Mouse (Mus musculus) MEL (cell line): Measurements from ENCODE around the gene Msantd4. TPM values are rescaled to one million over a fixed set of nuclear protein-coding genes. Genes with fewer than 3 reads are reported as not detected.

Experiments used
- DNase-seq: peaks from one replicate; pipeline ENCODE4 v3.0.0; 2011; ENCODE audit warnings: low read depth, low spot score
- H3K27ac ChIP-seq: 2 replicates; pipeline ENCODE4 v1.5.1; 2012; ENCODE audit warnings: low read depth, mild to moderate bottlenecking, control low read depth, low read length, moderate library complexity; ENCODE audit not compliant: control insufficient read depth
- H3K27me3 ChIP-seq, 2 experiments: fragments of 150-350 bp in 1 of 2; sonication (generic) in 1 of 2; 2 replicates each; pipeline ENCODE4 v1.6.1; 2012; ENCODE audit warnings: low read length in 2 of 2, mild to moderate bottlenecking in 2 of 2, improper control_type of control experiment in 1 of 2, moderate library complexity in 1 of 2; ENCODE audit not compliant: insufficient read depth in 2 of 2, control insufficient read depth in 1 of 2
- H3K36me3 ChIP-seq, 2 experiments: 2 replicates each; pipeline ENCODE4 v1.6.1; 2012 to 2014; ENCODE audit warnings: low read length in 2 of 2, improper control_type of control experiment in 1 of 2, inconsistent platforms in 1 of 2, mild to moderate bottlenecking in 1 of 2; ENCODE audit not compliant: insufficient read depth in 2 of 2, control insufficient read depth in 1 of 2
- H3K4me1 ChIP-seq, 2 experiments: fragments of 150-350 bp in 1 of 2; sonication (generic) in 1 of 2; 2 replicates each; pipeline ENCODE4 v1.6.1; 2012; ENCODE audit warnings: low read length in 2 of 2, improper control_type of control experiment in 1 of 2, mild to moderate bottlenecking in 1 of 2; ENCODE audit not compliant: insufficient read depth in 2 of 2, control insufficient read depth in 1 of 2
- H3K4me3 ChIP-seq, 2 experiments: fragments of 150-350 bp in 1 of 2; sonication (generic) in 1 of 2; 2 replicates each; pipeline ENCODE4 v1.5.1; 2012; ENCODE audit warnings: low read depth in 2 of 2, low read length in 2 of 2, mild to moderate bottlenecking in 2 of 2, moderate library complexity in 2 of 2, control low read depth in 1 of 2, improper control_type of control experiment in 1 of 2; ENCODE audit not compliant: control insufficient read depth in 1 of 2, insufficient read depth in 1 of 2
- H3K79me2 ChIP-seq: 2 replicates; pipeline ENCODE4 v1.6.1; 2012; ENCODE audit warnings: mild to moderate bottlenecking, low read length, moderate library complexity; ENCODE audit not compliant: control insufficient read depth, poor library complexity, insufficient read depth
- H3K9ac ChIP-seq: 2 replicates; pipeline ENCODE4 v1.6.1; 2012; ENCODE audit warnings: low read depth, mild to moderate bottlenecking, control low read depth, low read length, moderate library complexity; ENCODE audit not compliant: control insufficient read depth, poor library complexity, severe bottlenecking
- H3K9me3 ChIP-seq: fragments of 150-350 bp; sonication (generic); replicated peaks from 2 replicates; pipeline ENCODE4 v1.6.1; 2012; ENCODE audit warnings: mild to moderate bottlenecking, low read length, improper control_type of control experiment, moderate library complexity; ENCODE audit not compliant: insufficient read depth
- BHLHE40 ChIP-seq: IDR thresholded peaks from 2 replicates; pipeline ENCODE4 v1.6.1; 2012; ENCODE audit warnings: low read depth, mild to moderate bottlenecking, inconsistent platforms, low read length, improper control_type of control experiment, borderline replicate concordance
- CHD1 ChIP-seq: IDR thresholded peaks from 2 replicates; pipeline ENCODE4 v1.6.1; 2012; ENCODE audit warnings: low read depth, mild to moderate bottlenecking, inconsistent platforms, low read length, improper control_type of control experiment
- CHD2 ChIP-seq: IDR thresholded peaks from 2 replicates; pipeline ENCODE4 v1.6.1; 2011; ENCODE audit warnings: low read length, improper control_type of control experiment
- CTCF ChIP-seq, 3 experiments: IDR thresholded peaks in 2 of 3; conservative IDR thresholded peaks in 1 of 3; 2 replicates each; pipeline ENCODE4 v1.5.1; 2011 to 2012; ENCODE audit warnings: low read length in 3 of 3, low read depth in 2 of 3, mild to moderate bottlenecking in 2 of 3, improper control_type of control experiment in 1 of 3, inconsistent platforms in 1 of 3, mixed read lengths in 1 of 3, moderate library complexity in 1 of 3; ENCODE audit not compliant: control insufficient read depth in 1 of 3, insufficient read depth in 1 of 3, poor library complexity in 1 of 3, severe bottlenecking in 1 of 3
- E2F4 ChIP-seq: IDR thresholded peaks from 2 replicates; pipeline ENCODE4 v1.6.1; 2011; ENCODE audit warnings: low read depth, low read length, improper control_type of control experiment, borderline replicate concordance
- ELF1 ChIP-seq: IDR thresholded peaks from 2 replicates; pipeline ENCODE4 v1.6.1; 2014; ENCODE audit warnings: low read depth, mild to moderate bottlenecking, inconsistent platforms, low read length, improper control_type of control experiment, moderate library complexity
- EP300 ChIP-seq, 2 experiments: IDR thresholded peaks; 2 replicates each; pipeline ENCODE4 v1.6.1; 2011; ENCODE audit warnings: improper control_type of control experiment in 2 of 2, low read length in 2 of 2, low read depth in 1 of 2, mild to moderate bottlenecking in 1 of 2
- ETS1 ChIP-seq: IDR thresholded peaks from 2 replicates; pipeline ENCODE4 v1.6.1; 2012; ENCODE audit warnings: low read depth, mild to moderate bottlenecking, inconsistent platforms, low read length, improper control_type of control experiment, moderate library complexity
- GABPA ChIP-seq: IDR thresholded peaks from 2 replicates; pipeline ENCODE4 v1.6.1; 2012; ENCODE audit warnings: low read depth, mild to moderate bottlenecking, inconsistent platforms, low read length, improper control_type of control experiment, moderate library complexity
- GATA1 ChIP-seq: IDR thresholded peaks from 2 replicates; pipeline ENCODE4 v1.6.1; 2011; ENCODE audit warnings: low read depth, low read length, improper control_type of control experiment
- HCFC1 ChIP-seq: IDR thresholded peaks from 2 replicates; pipeline ENCODE4 v1.6.1; 2012; ENCODE audit warnings: low read depth, mild to moderate bottlenecking, inconsistent platforms, low read length, improper control_type of control experiment, moderate library complexity
- JUND ChIP-seq: IDR thresholded peaks from 2 replicates; pipeline ENCODE4 v1.6.1; 2011; ENCODE audit warnings: low read depth, mild to moderate bottlenecking, improper control_type of control experiment, low read length
- KAT2A ChIP-seq: conservative IDR thresholded peaks from 2 replicates; pipeline ENCODE4 v1.6.1; 2012; ENCODE audit warnings: low read depth, low read length, improper control_type of control experiment, inconsistent platforms
- MAFK ChIP-seq: IDR thresholded peaks from 2 replicates; pipeline ENCODE4 v1.6.1; 2011; ENCODE audit warnings: low read depth, mild to moderate bottlenecking, low read length, improper control_type of control experiment, borderline replicate concordance
- MAX ChIP-seq: IDR thresholded peaks from 2 replicates; pipeline ENCODE4 v1.6.1; 2011; ENCODE audit warnings: low read length, improper control_type of control experiment
- MAZ ChIP-seq: IDR thresholded peaks from 2 replicates; pipeline ENCODE4 v1.6.1; 2012; ENCODE audit warnings: low read depth, mild to moderate bottlenecking, inconsistent platforms, low read length, improper control_type of control experiment
- MEF2A ChIP-seq: IDR thresholded peaks from 2 replicates; pipeline ENCODE4 v1.6.1; 2014; ENCODE audit warnings: low read depth, mild to moderate bottlenecking, inconsistent platforms, low read length, improper control_type of control experiment; ENCODE audit not compliant: poor library complexity, insufficient replicate concordance, severe bottlenecking; ENCODE audit errors: extremely low read depth
- MXI1 ChIP-seq: IDR thresholded peaks from 2 replicates; pipeline ENCODE4 v1.6.1; 2011; ENCODE audit warnings: mild to moderate bottlenecking, low read depth, low read length, improper control_type of control experiment
- MYB ChIP-seq: IDR thresholded peaks from 2 replicates; pipeline ENCODE4 v1.6.1; 2011; ENCODE audit warnings: mild to moderate bottlenecking, low read depth, low read length, improper control_type of control experiment
- MYC ChIP-seq: IDR thresholded peaks from 2 replicates; pipeline ENCODE4 v1.6.1; 2011; ENCODE audit warnings: low read depth, mild to moderate bottlenecking, low read length, improper control_type of control experiment, moderate library complexity
- NELFE ChIP-seq: IDR thresholded peaks from 2 replicates; pipeline ENCODE4 v1.6.1; 2011; ENCODE audit warnings: low read depth, low read length, improper control_type of control experiment
- NRF1 ChIP-seq: IDR thresholded peaks from 2 replicates; pipeline ENCODE4 v1.6.1; 2014; ENCODE audit warnings: low read depth, mild to moderate bottlenecking, inconsistent platforms, low read length, improper control_type of control experiment, moderate library complexity; ENCODE audit not compliant: poor library complexity, insufficient read depth, severe bottlenecking
- POLR2A ChIP-seq, 2 experiments: IDR thresholded peaks; 2 replicates each; pipeline ENCODE4 v1.6.1; 2011 to 2012; ENCODE audit warnings: low read length in 2 of 2, mild to moderate bottlenecking in 2 of 2, control low read depth in 1 of 2, improper control_type of control experiment in 1 of 2, low read depth in 1 of 2, moderate library complexity in 1 of 2; ENCODE audit not compliant: control insufficient read depth in 1 of 2, insufficient read depth in 1 of 2, poor library complexity in 1 of 2
- POLR2AphosphoS2 ChIP-seq: IDR thresholded peaks from 2 replicates; pipeline ENCODE4 v1.6.1; 2011; ENCODE audit warnings: low read length, improper control_type of control experiment
- POLR2AphosphoS5 ChIP-seq: IDR thresholded peaks from 2 replicates; pipeline ENCODE4 v1.6.1; 2012; ENCODE audit warnings: low read depth, borderline replicate concordance, mild to moderate bottlenecking, inconsistent platforms, low read length, moderate library complexity, mixed read lengths
- RAD21 ChIP-seq: IDR thresholded peaks from 2 replicates; pipeline ENCODE4 v1.6.1; 2011; ENCODE audit warnings: mild to moderate bottlenecking, low read depth, low read length, improper control_type of control experiment
- RCOR1 ChIP-seq: IDR thresholded peaks from 2 replicates; pipeline ENCODE4 v1.6.1; 2012; ENCODE audit warnings: low read depth, mild to moderate bottlenecking, inconsistent platforms, low read length, improper control_type of control experiment
- SIN3A ChIP-seq: IDR thresholded peaks from 2 replicates; pipeline ENCODE4 v1.6.1; 2012; ENCODE audit warnings: low read length, improper control_type of control experiment, inconsistent platforms
- SMC3 ChIP-seq: IDR thresholded peaks from 2 replicates; pipeline ENCODE4 v1.6.1; 2011; ENCODE audit warnings: low read depth, low read length, improper control_type of control experiment
- TAL1 ChIP-seq: IDR thresholded peaks from 2 replicates; pipeline ENCODE4 v1.6.1; 2012; ENCODE audit warnings: mild to moderate bottlenecking, inconsistent platforms, low read length, moderate library complexity, mixed read lengths
- TBP ChIP-seq: IDR thresholded peaks from 2 replicates; pipeline ENCODE4 v1.8.0; 2011; ENCODE audit warnings: low read depth, low read length, improper control_type of control experiment
- TCF12 ChIP-seq: IDR thresholded peaks from 2 replicates; pipeline ENCODE4 v1.6.1; 2014; ENCODE audit warnings: low read depth, mild to moderate bottlenecking, inconsistent platforms, low read length, improper control_type of control experiment, moderate library complexity
- USF1 ChIP-seq: IDR thresholded peaks from 2 replicates; pipeline ENCODE4 v1.6.1; 2014; ENCODE audit warnings: low read depth, mild to moderate bottlenecking, inconsistent platforms, low read length, improper control_type of control experiment, moderate library complexity
- USF2 ChIP-seq, 2 experiments: IDR thresholded peaks; 2 replicates each; pipeline ENCODE4 v1.6.1; 2011 to 2012; ENCODE audit warnings: improper control_type of control experiment in 2 of 2, low read length in 2 of 2, borderline replicate concordance in 1 of 2, inconsistent platforms in 1 of 2, low read depth in 1 of 2, mild to moderate bottlenecking in 1 of 2; ENCODE audit not compliant: insufficient read depth in 1 of 2
- ZC3H11A ChIP-seq: IDR thresholded peaks from 2 replicates; pipeline ENCODE4 v1.6.1; 2012; ENCODE audit warnings: low read depth, mild to moderate bottlenecking, inconsistent platforms, low read length, improper control_type of control experiment
- ZKSCAN1 ChIP-seq: IDR thresholded peaks from 2 replicates; pipeline ENCODE4 v1.6.1; 2012; ENCODE audit warnings: low read depth, mild to moderate bottlenecking, inconsistent platforms, low read length, improper control_type of control experiment, moderate library complexity
- ZNF384 ChIP-seq: IDR thresholded peaks from 2 replicates; pipeline ENCODE4 v1.6.1; 2012; ENCODE audit warnings: low read depth, mild to moderate bottlenecking, inconsistent platforms, low read length, improper control_type of control experiment
- polyA plus RNA-seq, 2 experiments: library from polyadenylated mRNA; stranded (reverse) in 1 of 2; unstranded in 1 of 2; fragments of >175 nt in 1 of 2; fragments of >200 nt in 1 of 2; gene quantifications; 2 replicates each; pipeline versions ENCODE4 v1.2.1 to v1.2.4; 2012; ENCODE audit warnings: low replicate concordance in 2 of 2, low read depth in 1 of 2; ENCODE audit not compliant: insufficient read length in 2 of 2, insufficient read depth in 1 of 2, missing spikeins in 1 of 2
- total RNA-seq: library from RNA; depleted of rRNA; stranded (reverse); fragments of 300-350 nt; gene quantifications from 2 replicates; pipeline ENCODE4 v1.2.3, GENCODE M21; 2012

The Msantd4 gene
- total and polyA plus RNA-seq, 3 experiments: 30.4 to 35.2 TPM; not detected in 1

DNA sequence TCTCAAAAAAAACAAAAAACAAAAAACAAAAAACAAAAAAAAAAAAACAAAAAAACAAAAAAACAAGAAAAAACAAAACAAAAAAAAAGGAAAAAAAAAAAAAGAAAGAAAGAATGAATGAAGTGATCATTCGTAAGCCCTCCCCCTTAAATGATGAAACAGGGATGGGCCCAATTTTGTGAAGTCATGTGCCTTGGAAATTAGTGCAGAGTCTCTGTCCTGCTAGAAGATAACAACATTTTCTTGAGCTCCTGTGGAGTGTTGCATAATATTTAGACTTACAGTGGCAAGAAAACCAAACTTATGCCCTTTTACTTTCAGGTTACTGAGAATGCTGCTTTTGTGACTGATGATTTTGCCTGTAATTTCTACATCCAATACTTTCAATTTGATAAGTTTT, 23.2 kb upstream of the Msantd4 start:
- no peaks in the 10 kb centered on the region for H3K27me3 ChIP-seq
- DNase-seq: peak; percentile 53
- H3K9me3 ChIP-seq: no peaks in the 10 kb centered on the region
- H3K27ac ChIP-seq: no peak overlapping the region
- H3K9ac ChIP-seq: no peak overlapping the region
- no peaks in the 10 kb centered on the region for H3K79me2 ChIP-seq
- peaks cover 3 to 7% of the 10 kb centered on the region in 2 experiments; a peak in 1 of 4 replicates for H3K4me1 ChIP-seq
- H3K36me3 ChIP-seq: peaks cover 0 to 7% of the 10 kb centered on the region in 2 experiments; a peak in 2 of 4 replicates
- H3K4me3 ChIP-seq: 0 out of 4 replicates have a peak overlapping the region, but pooled peaks of 1 of the 2 experiments have one; percentile 25
- TF ChIP-seq KAT2A: no peak
- 0 out of 2 replicates have a peak, but pooled peaks have one; percentile 7 for TF ChIP-seq RCOR1
- peak; percentile 28; the same call in 1 of the 2 replicates for TF ChIP-seq BHLHE40
- no peak for TF ChIP-seq MXI1
- no peak for TF ChIP-seq JUND
- no peak for TF ChIP-seq GATA1
- no peak for TF ChIP-seq MAFK
- no peak for TF ChIP-seq USF2 (IDR thresholded peaks at IDR 0.05; ENCODE audit: borderline replicate concordance in 1 of 2, insufficient read depth in 1 of 2, low read depth in 1 of 2, low read length in 2 of 2)
- no peak for TF ChIP-seq HCFC1
- TF ChIP-seq ZC3H11A: no peak
- no peak for TF ChIP-seq MEF2A
- no peak for TF ChIP-seq CHD1
- TF ChIP-seq CTCF (IDR thresholded peaks at IDR 0.05 in 2 of 3, conservative IDR thresholded peaks at IDR 0.05 in 1 of 3; ENCODE audit: control insufficient read depth in 1 of 3, insufficient read depth in 1 of 3, low read depth in 2 of 3, low read length in 3 of 3, poor library complexity in 1 of 3, severe bottlenecking in 1 of 3): no peak
- no peak for TF ChIP-seq POLR2AphosphoS5
- TF ChIP-seq MAZ: no peak
- TF ChIP-seq TAL1: no peak
- TF ChIP-seq TCF12: peak; percentile 17; the same call in 1 of the 2 replicates
- no peak for TF ChIP-seq RAD21
- TF ChIP-seq GABPA: no peak
- TF ChIP-seq EP300 (IDR thresholded peaks at IDR 0.05; ENCODE audit: low read depth in 1 of 2, low read length in 2 of 2): peak in 1 of 2 experiments; percentile 37; a peak in 1 of 4 replicates
- TF ChIP-seq POLR2AphosphoS2: no peak
- peak; percentile 22; the same call in 1 of the 2 replicates for TF ChIP-seq MAX
- TF ChIP-seq ETS1: 0 out of 2 replicates have a peak, but pooled peaks have one; percentile 15
- peak; percentile 68; the same call in 1 of the 2 replicates for TF ChIP-seq USF1
- TF ChIP-seq SMC3: no peak
- no peak for TF ChIP-seq NELFE
- TF ChIP-seq NRF1: no peak
- no peak for TF ChIP-seq ELF1
- 0 out of 2 replicates have a peak, but pooled peaks have one; percentile 27 for TF ChIP-seq SIN3A
- TF ChIP-seq ZKSCAN1: no peak
- peak; percentile 39; the same call in 1 of the 2 replicates for TF ChIP-seq ZNF384
- TF ChIP-seq MYB: no peak
- TF ChIP-seq TBP: no peak
- TF ChIP-seq E2F4: no peak
- no peak for TF ChIP-seq POLR2A (IDR thresholded peaks at IDR 0.05; ENCODE audit: control insufficient read depth in 1 of 2, insufficient read depth in 1 of 2, low read depth in 1 of 2, low read length in 2 of 2, poor library complexity in 1 of 2)
- no peak for TF ChIP-seq MYC
- TF ChIP-seq CHD2: no peak
